Mouse (Mus musculus) stomach, embryonic 16.5 days (tissue): ENCODE data around the gene Gtsf1l. TPM values are rescaled to one million over a fixed set of nuclear protein-coding genes. Genes with fewer than 3 reads are reported as not detected.

ENCODE experiments used
- ATAC-seq: fragments of 200-750 bp; cut with Nextera tagmentation; 2 replicates; pipeline ENCODE4 v1.8.0; 2017; ENCODE audit warnings: moderate number of reproducible peaks, moderate TSS enrichment; ENCODE audit not compliant: insufficient read depth, low FRiP score
- H3K27ac ChIP-seq: fragments of 300-500 bp; sonication (generic); 2 replicates; pipeline ENCODE4 v1.5.1; 2014; ENCODE audit warnings: low read length
- H3K27me3 ChIP-seq: fragments of 300-500 bp; sonication (generic); 2 replicates; pipeline ENCODE4 v1.6.1; 2014; ENCODE audit warnings: low read length, control low read depth, mixed read lengths; ENCODE audit not compliant: control insufficient read depth, insufficient read depth
- H3K36me3 ChIP-seq: fragments of 300-500 bp; sonication (generic); 2 replicates; pipeline ENCODE4 v1.6.1; 2014; ENCODE audit warnings: low read length; ENCODE audit not compliant: control insufficient read depth, insufficient read depth
- H3K4me1 ChIP-seq: fragments of 300-500 bp; sonication (generic); 2 replicates; pipeline ENCODE4 v1.6.1; 2014; ENCODE audit warnings: low read length, control low read depth, mixed read lengths; ENCODE audit not compliant: control insufficient read depth, insufficient read depth
- H3K4me2 ChIP-seq: fragments of 300-500 bp; sonication (generic); 2 replicates; pipeline ENCODE4 v1.6.1; 2014; ENCODE audit warnings: low read depth, low read length, mixed read lengths
- H3K4me3 ChIP-seq: fragments of 300-500 bp; sonication (generic); replicated peaks from 2 replicates; pipeline ENCODE4 v1.5.1; 2014; ENCODE audit warnings: mild to moderate bottlenecking, low read length
- H3K9ac ChIP-seq: fragments of 300-500 bp; sonication (generic); 2 replicates; pipeline ENCODE4 v1.6.1; 2014; ENCODE audit warnings: low read length
- H3K9me3 ChIP-seq: fragments of 300-500 bp; sonication (generic); replicated peaks from 2 replicates; pipeline ENCODE4 v1.6.1; 2016; ENCODE audit warnings: low read length, control low read depth; ENCODE audit not compliant: control insufficient read depth
- WGBS: fragments of 180-500 bp; shearing (Covaris S2); extraction: QIAGEN DNeasy Blood & Tissue Kit; methylation state at CpG from one replicate; pipeline ENCODE4 v1.1.7; 2014; 5-methylcytosine and 5-hydroxymethylcytosine counted together
- polyA plus RNA-seq: library from polyadenylated mRNA; unstranded; fragments of >200 nt; fragmentation: Nextera tagmentation; extraction: Ambion mirVana; gene quantifications from 2 replicates; pipeline ENCODE4 v1.2.1, GENCODE M21; 2015

Gtsf1l gene
- polyA plus RNA-seq, 1 experiment from 2014 or later: not detected

DNA sequence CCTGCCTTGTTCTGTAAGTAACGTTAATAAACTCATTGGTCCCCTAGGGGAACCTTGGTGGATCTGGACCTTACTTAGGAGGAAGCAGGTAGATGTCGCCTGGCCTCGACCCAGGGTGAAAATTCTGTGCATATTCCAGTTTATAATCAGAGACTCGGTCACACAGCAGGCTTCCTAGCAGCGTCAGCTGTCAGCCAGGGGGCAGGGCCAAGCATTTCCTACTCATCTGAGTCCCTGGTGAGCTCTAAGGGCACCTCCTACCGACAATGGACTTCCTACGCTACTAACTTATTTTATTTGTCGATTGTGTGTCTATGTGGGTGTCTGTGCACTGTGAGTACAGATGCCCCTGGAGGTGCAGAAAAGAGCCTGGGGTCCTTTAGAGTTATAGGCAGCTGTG, 12.3 kb upstream of the Gtsf1l start:
- no peaks in the 10 kb centered on the region for H3K9me3 ChIP-seq
- no peak overlapping the region for H3K9ac ChIP-seq
- no peak overlapping the region for H3K4me3 ChIP-seq
- WGBS: 38% methylated on average over 8 of the region's 8 CpGs
- H3K27ac ChIP-seq: no peak overlapping the region
- H3K36me3 ChIP-seq: no peaks in the 10 kb centered on the region
- no peak for ATAC-seq
- no peak overlapping the region for H3K4me2 ChIP-seq
- no peaks in the 10 kb centered on the region for H3K27me3 ChIP-seq
- H3K4me1 ChIP-seq: peaks cover 7% of the 10 kb centered on the region; the same call in 1 of the 2 replicates

DNA sequence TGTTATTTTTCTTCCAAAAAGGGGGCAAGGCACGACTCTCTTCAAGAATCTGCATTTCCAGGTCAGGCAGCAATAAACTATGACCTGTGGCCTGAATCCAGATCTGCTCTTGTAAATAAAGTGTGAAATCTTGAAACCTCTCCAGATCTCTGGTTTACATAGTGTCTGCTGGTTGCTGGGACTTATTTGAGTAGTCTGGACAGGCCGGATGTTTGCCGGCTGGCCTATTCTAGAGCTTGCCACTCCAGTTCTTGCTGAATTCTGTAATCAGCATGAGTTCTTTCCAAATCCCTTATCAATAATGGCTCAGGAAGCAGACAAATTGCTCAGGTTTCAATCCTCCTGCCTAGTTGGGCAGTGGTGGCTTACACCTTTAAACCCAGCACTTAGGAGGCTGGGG, 8.1 kb upstream of the Gtsf1l start:
- H3K4me2 ChIP-seq: no peak overlapping the region
- no peaks in the 10 kb centered on the region for H3K36me3 ChIP-seq
- peaks cover 4% of the 10 kb centered on the region; the same call in 1 of the 2 replicates for H3K4me1 ChIP-seq
- no peak overlapping the region for H3K9ac ChIP-seq
- peak; percentile 54 for ATAC-seq
- H3K9me3 ChIP-seq: no peaks in the 10 kb centered on the region
- no peak overlapping the region for H3K4me3 ChIP-seq
- no peak overlapping the region for H3K27ac ChIP-seq
- H3K27me3 ChIP-seq: no peaks in the 10 kb centered on the region
- 23% methylated on average over 3 of the region's 3 CpGs for WGBS

DNA sequence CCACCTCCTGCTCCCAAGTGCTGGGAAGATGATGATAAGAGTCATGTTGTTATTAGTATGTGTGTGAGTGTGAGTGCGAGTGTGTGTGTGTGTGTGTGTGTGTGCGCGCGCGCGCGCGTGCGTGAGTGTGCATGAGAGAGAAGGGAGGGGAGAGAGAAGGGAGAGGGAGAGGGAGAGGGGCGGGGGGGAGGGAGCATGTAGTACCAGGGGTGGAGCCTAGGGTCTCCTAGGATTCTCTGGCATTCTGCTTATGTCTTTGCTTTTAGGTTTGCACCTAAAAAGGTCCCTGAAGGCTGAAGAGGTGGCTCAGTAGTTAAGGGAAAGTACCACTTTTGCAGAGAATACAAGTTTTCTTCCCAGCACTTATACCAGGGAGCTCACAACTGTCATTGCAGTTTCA, 7.3 kb upstream of the Gtsf1l start:
- Histone ChIP-seq H3K9me3 (no peaks in the 10 kb centered on the region), H3K9ac (no peak overlapping the region), H3K4me1 (peaks cover 4% of the 10 kb centered on the region; the same call in 1 of the 2 replicates), H3K27ac (no peak overlapping the region), H3K4me3 (no peak overlapping the region), H3K36me3 (no peaks in the 10 kb centered on the region), H3K27me3 (no peaks in the 10 kb centered on the region), H3K4me2 (no peak overlapping the region)
- 84% methylated on average over 10 of the region's 10 CpGs for WGBS
- ATAC-seq: no peak

- no peaks in the 10 kb centered on the region for H3K27me3 ChIP-seq
- H3K9ac ChIP-seq: no peak overlapping the region
- no peak overlapping the region for H3K27ac ChIP-seq
- WGBS: 66% methylated on average over 5 of the region's 5 CpGs
- H3K4me2 ChIP-seq: no peak overlapping the region
- H3K4me1 ChIP-seq: no peaks in the 10 kb centered on the region
- no peak overlapping the region for H3K4me3 ChIP-seq
- no peaks in the 10 kb centered on the region for H3K9me3 ChIP-seq
- H3K36me3 ChIP-seq: no peaks in the 10 kb centered on the region
- no peak for ATAC-seq
These were observed 1.9 kb upstream of the Gtsf1l start for GRCm38 (mm10) chr2:163089475-163090123.

GRCm38 (mm10) chr2:163086561-163086960, 1.1 kb downstream of the Gtsf1l start:
- Histone ChIP-seq H3K9ac (no peak overlapping the region), H3K4me2 (no peak overlapping the region), H3K4me3 (no peak overlapping the region), H3K4me1 (no peaks in the 10 kb centered on the region), H3K9me3 (no peaks in the 10 kb centered on the region), H3K36me3 (no peaks in the 10 kb centered on the region), H3K27ac (no peak overlapping the region), H3K27me3 (no peaks in the 10 kb centered on the region)
- WGBS: 69% methylated on average over 8 of the region's 8 CpGs
- ATAC-seq: no peak

GRCm38 (mm10) chr2:163085047-163085446, 2.6 kb downstream of the Gtsf1l start:
- no peaks in the 10 kb centered on the region for H3K27me3 ChIP-seq
- H3K4me1 ChIP-seq: no peaks in the 10 kb centered on the region
- H3K36me3 ChIP-seq: no peaks in the 10 kb centered on the region
- no peak overlapping the region for H3K4me2 ChIP-seq
- H3K9me3 ChIP-seq: no peaks in the 10 kb centered on the region
- no peak overlapping the region for H3K27ac ChIP-seq
- no peak overlapping the region for H3K9ac ChIP-seq
- ATAC-seq: no peak
- H3K4me3 ChIP-seq: no peak overlapping the region
- 86% methylated on average over 6 of the region's 6 CpGs for WGBS

GRCm38 (mm10) chr2:163084519-163084918, 3.1 kb downstream of the Gtsf1l start:
- Histone ChIP-seq H3K36me3 (no peaks in the 10 kb centered on the region), H3K27me3 (no peaks in the 10 kb centered on the region), H3K4me2 (no peak overlapping the region), H3K4me3 (no peak overlapping the region), H3K9ac (no peak overlapping the region), H3K9me3 (no peaks in the 10 kb centered on the region), H3K4me1 (no peaks in the 10 kb centered on the region), H3K27ac (no peak overlapping the region)
- ATAC-seq: no peak
- WGBS: 80% methylated on average over 3 of the region's 3 CpGs

DNA sequence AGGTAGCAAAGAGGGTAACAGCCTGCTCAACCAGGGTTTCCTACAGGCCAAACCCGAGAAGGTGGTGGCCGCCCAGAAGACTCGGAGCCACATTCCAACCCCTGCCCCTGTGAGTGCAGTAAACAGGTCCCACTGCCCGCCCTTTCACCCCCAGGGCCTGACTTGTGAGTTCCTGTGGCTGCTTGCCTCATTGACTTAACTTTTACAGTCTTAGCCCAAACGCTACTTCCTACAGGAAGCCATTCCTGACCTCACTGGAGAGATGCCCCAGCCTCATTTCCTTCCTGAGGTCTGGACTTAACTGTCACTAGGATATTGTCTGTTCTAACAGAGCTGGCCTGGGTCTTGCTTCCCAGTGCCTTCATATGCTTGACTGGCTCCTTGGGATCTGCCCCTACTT, 5.1 kb downstream of the Gtsf1l start:
- ATAC-seq: no peak
- Histone ChIP-seq H3K27ac (no peak overlapping the region), H3K27me3 (no peaks in the 10 kb centered on the region), H3K4me3 (no peak overlapping the region), H3K4me2 (no peak overlapping the region), H3K9ac (no peak overlapping the region), H3K4me1 (no peaks in the 10 kb centered on the region), H3K36me3 (no peaks in the 10 kb centered on the region; the same call in 1 of the 2 replicates), H3K9me3 (no peaks in the 10 kb centered on the region)
- WGBS: 82% methylated on average over 5 of the region's 5 CpGs

GRCm38 (mm10) chr2:163079041-163079440, 8.6 kb downstream of the Gtsf1l start:
- H3K9ac ChIP-seq: no peak overlapping the region
- H3K4me1 ChIP-seq: no peaks in the 10 kb centered on the region
- H3K27ac ChIP-seq: no peak overlapping the region
- ATAC-seq: no peak
- H3K27me3 ChIP-seq: no peaks in the 10 kb centered on the region
- WGBS: 94% methylated on average over 4 of the region's 4 CpGs
- H3K36me3 ChIP-seq: peaks cover 4% of the 10 kb centered on the region
- H3K4me3 ChIP-seq: no peak overlapping the region
- H3K9me3 ChIP-seq: no peaks in the 10 kb centered on the region
- no peak overlapping the region for H3K4me2 ChIP-seq
